Mouse (Mus musculus) left cerebral cortex, adult 8-10 months (tissue): ENCODE data around the gene Samd1. TPM values are rescaled to one million over a fixed set of nuclear protein-coding genes. Genes with fewer than 3 reads are reported as not detected.

ENCODE experiments used
- DNase-seq, 2 experiments: peaks; one replicate each; pipeline ENCODE4 v3.0.0; 2022; ENCODE audit warnings: low spot score in 2 of 2
- total RNA-seq, 4 experiments: library from RNA; stranded (reverse); gene quantifications; 2 replicates each; pipeline ENCODE4 v1.2.4; 2022

Samd1 gene
- total RNA-seq, 4 experiments from 2014 or later, result 43.5 to 53.7 (median 46.3) TPM

GRCm38 (mm10) chr8:84010625-84011611 lies 13.4 kb downstream of the Samd1 start:
- peak in 1 of 2 experiments; percentile 54 for DNase-seq

- DNase-seq, result no peak
These were observed 14.4 kb downstream of the Samd1 start, which contains the start of gene 2210011C24Rik for GRCm38 (mm10) chr8:84011705-84012498. 2210011C24Rik (minus strand) TSS chr8:84012171.

GRCm38 (mm10) chr8:84012499-84013165 lies 15.2 kb downstream of the Samd1 start:
- no peak for DNase-seq

GRCm38 (mm10) chr8:84015833-84016232 lies 18.4 kb downstream of the Samd1 start:
- DNase-seq, result no peak

GRCm38 (mm10) chr8:84019738-84020137 lies 22.3 kb downstream of the Samd1 start:
- no peak for DNase-seq

- no peak for DNase-seq
These were observed 23.6 kb downstream of the Samd1 start, which contains the start of gene Palm3 for GRCm38 (mm10) chr8:84021096-84021495. Palm3 (plus strand) TSS chr8:84021471.

GRCm38 (mm10) chr8:84021569-84021968 lies 24.1 kb downstream of the Samd1 start:
- DNase-seq, result no peak

GRCm38 (mm10) chr8:84023085-84023484 lies 25.6 kb downstream of the Samd1 start:
- no peak for DNase-seq

GRCm38 (mm10) chr8:84023631-84024030 lies 26.2 kb downstream of the Samd1 start:
- DNase-seq, result no peak

- DNase-seq, result no peak
These were observed 26.7 kb downstream of the Samd1 start for GRCm38 (mm10) chr8:84024171-84024570.

- no peak for DNase-seq
These were observed 28.4 kb downstream of the Samd1 start for GRCm38 (mm10) chr8:84025863-84026262.

GRCm38 (mm10) chr8:84027449-84027848 lies 30.0 kb downstream of the Samd1 start:
- no peak for DNase-seq

- DNase-seq, result no peak
These were observed 31.8 kb downstream of the Samd1 start for GRCm38 (mm10) chr8:84029272-84029671.

- DNase-seq, result no peak
These were observed 35.3 kb downstream of the Samd1 start for GRCm38 (mm10) chr8:84032777-84033176.

- DNase-seq, result no peak
These were observed 40.5 kb downstream of the Samd1 start for GRCm38 (mm10) chr8:84038015-84038414.

GRCm38 (mm10) chr8:84039050-84039449 lies 41.6 kb downstream of the Samd1 start:
- peak in 1 of 2 experiments; percentile 53 for DNase-seq

GRCm38 (mm10) chr8:84042066-84042947 lies 44.8 kb downstream of the Samd1 start, which contains the start of gene Il27ra:
Il27ra (minus strand) TSS chr8:84042589.
- no peak for DNase-seq

GRCm38 (mm10) chr8:84042948-84043342 lies 45.5 kb downstream of the Samd1 start:
- DNase-seq, result no peak

GRCm38 (mm10) chr8:84044103-84044502 lies 46.6 kb downstream of the Samd1 start:
- no peak for DNase-seq

- DNase-seq, result no peak
These were observed 47.4 kb downstream of the Samd1 start, which contains the start of gene Rln3 for GRCm38 (mm10) chr8:84044900-84045299. Rln3 (minus strand) TSS chr8:84045000.
